In genomic region chr2:21343821-21344220, GRCm38 (mm10) we compare ENCODE assay signal across 14 mouse cellular contexts. TPM values are rescaled to one million over a fixed set of nuclear protein-coding genes. Genes with fewer than 3 reads are reported as not detected.
DNase-seq lines count a peak whose midpoint lies in the region.
"Had no signal": no experiment of that assay in that cellular context is flagged by ENCODE, and none has a peak within 500 bp of the region (broad histone marks: within the 10 kb centered on the region; RNA-seq: fewer than 3 reads in every experiment).

No protein-coding gene starts in this region.

- DNase-seq in heart, adult 18-20 months = peak; percentile 40 to 71
- no peak for DNase-seq in heart, postnatal 14 days
- peak; percentile 87 to 97 for DNase-seq in cerebellum, adult 18-20 months
- DNase-seq in frontal cortex, adult 2 months (ENCODE audit: extremely low spot score in 1 of 2, low spot score in 1 of 2) = peak; percentile 41 to 64
- DNase-seq in left cerebral cortex, postnatal 36 days (ENCODE audit: low spot score in 2 of 2) = peak; percentile 51 to 55
- no peak for DNase-seq in ovary, postnatal 36 days (ENCODE audit: low spot score)
- no peak for DNase-seq in kidney, adult 18-20 months
- no peak for DNase-seq in thymus, postnatal 14 days
- DNase-seq: adrenal gland, adult 2 months; lung, postnatal 36 days; thymus, adult 18-20 months had no signal

- intact Hi-C loops in heart, postnatal 14 days (cut with DNase I) = no loop called here
- intact Hi-C loops in left cerebral cortex, postnatal 36 days (cut with DNase I) = no loop called here

RNA-seq across cellular contexts. Expression of gene Gpr158, which starts 23.5 kb away (rescaled TPM):
- under 1 TPM; 0.10 to 0.15 TPM for total RNA-seq in heart, adult 18-20 months (2021)
- under 1 TPM in 1 of 2 experiments, not detected in 1; 0.07 TPM for total RNA-seq in heart, postnatal 14 days (2021)
- polyA plus RNA-seq in frontal cortex, adult 2 months (2012; rRNA removed) = 38.6 and 41.0 TPM in 2 replicates
- 100 to 1,000 TPM; 120 to 121 TPM for total RNA-seq in left cerebral cortex, postnatal 36 days (2021)
- total RNA-seq: hematopoietic stem cell, adult 5-6 weeks had no signal
- polyA plus RNA-seq: gonadal fat pad, adult 2 months; liver, embryonic 16.5 days had no signal

Comparison
In these comparisons a context has a peak if more than half of its experiments do, and no peak if none do; other contexts are left out.
1. DNase-seq: peak in heart, adult 18-20 months (2 of 2), cerebellum, adult 18-20 months (2 of 2), frontal cortex, adult 2 months (2 of 2) and left cerebral cortex, postnatal 36 days (2 of 2); none in heart, postnatal 14 days (0 of 2), ovary, postnatal 36 days (single experiment), kidney, adult 18-20 months (single experiment) and thymus, postnatal 14 days (single experiment).
2. RNA of gene Gpr158, which starts 23.5 kb away (total RNA-seq): 120 to 121 TPM in left cerebral cortex, postnatal 36 days; 0.10 to 0.15 TPM in heart, adult 18-20 months and 0.07 TPM in heart, postnatal 14 days; every median in the first group is over 100 times any median in the second.